Mouse (Mus musculus): ENCODE results near the gene Pomt2. TPM values are rescaled to one million over a fixed set of nuclear protein-coding genes. Genes with fewer than 3 reads are reported as not detected.

Gene Pomt2
- 5.2 and 5.9 TPM in 2 replicates for polyA plus RNA-seq (2012; rRNA removed)

DNA sequence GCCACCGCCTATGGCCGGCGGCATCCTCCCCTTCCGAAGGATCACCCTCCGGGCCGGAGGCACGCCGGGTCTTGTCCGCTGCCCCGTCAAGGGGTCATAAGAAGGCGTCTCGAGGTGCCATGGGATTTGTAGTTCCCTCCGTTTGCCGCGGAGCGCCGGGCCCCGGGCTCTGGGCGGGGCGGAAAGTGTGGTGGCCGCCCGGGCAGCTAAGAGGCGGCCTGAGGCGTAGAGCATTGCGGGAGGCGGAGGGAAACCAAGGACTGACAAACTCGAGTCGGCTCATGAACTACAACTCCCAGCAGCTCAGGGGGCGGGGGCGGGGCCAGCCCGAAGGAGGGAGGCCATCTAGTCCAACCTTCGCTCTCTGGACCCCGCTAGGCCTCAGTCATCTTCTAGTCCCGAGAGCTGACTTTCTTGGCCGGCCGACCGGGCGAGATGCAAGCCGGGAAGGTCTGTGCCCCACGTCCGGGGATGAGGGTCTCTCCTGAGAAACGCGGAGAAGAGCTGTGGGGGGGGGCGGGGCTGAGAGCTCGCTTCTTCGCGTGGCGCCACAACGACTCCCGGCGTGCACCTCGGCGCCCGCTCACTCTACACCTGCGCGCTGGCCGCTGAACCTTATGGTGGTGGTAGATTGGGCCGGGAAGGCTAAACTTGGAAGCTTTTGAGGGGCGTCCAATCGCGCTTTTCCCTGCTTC, at the start of gene Pomt2:
TSS of gene Pomt2 (minus strand) at position 574 of the 695 bp plus-strand sequence.
- Histone ChIP-seq H3K4me1 (ENCODE audit: control insufficient read depth, insufficient read depth, insufficient read length) (no peaks in the 10 kb centered on the region; the same call in 1 of the 2 replicates), H3K4me3 (ENCODE audit: extremely low read depth, insufficient read depth, insufficient read length) (peak within 1 kb of the TSS; percentile 91), H3K27ac (ENCODE audit: insufficient read depth, low read length) (peak within 1 kb of the TSS; percentile 84), H3K36me3 (ENCODE audit: control insufficient read depth, insufficient read depth, low read length) (no peaks in the 10 kb centered on the region), H3K27me3 (ENCODE audit: control insufficient read depth, insufficient read depth, low read length) (no peaks in the 10 kb centered on the region)
- WGBS: under 1% methylated on average over 61 of the region's 61 CpGs
- DNase-seq (ENCODE audit: low read depth in 1 of 2, low spot score in 2 of 2): peak; percentile 85 to 89
- no peak for TF ChIP-seq CTCF (IDR thresholded peaks at IDR 0.05; ENCODE audit: extremely low read depth, insufficient read depth, insufficient read length, insufficient replicate concordance)
- TF ChIP-seq POLR2A (IDR thresholded peaks at IDR 0.05; ENCODE audit: low read depth, low read length): peak; percentile 31; the same call in 1 of the 2 replicates

- H3K4me1 ChIP-seq (ENCODE audit: control insufficient read depth, insufficient read depth, insufficient read length): peaks cover 9% of the 10 kb centered on the region; the same call in 1 of the 2 replicates
- H3K27ac ChIP-seq (ENCODE audit: insufficient read depth, low read length): no peak overlapping the region
- DNase-seq (ENCODE audit: low read depth in 1 of 2, low spot score in 2 of 2): no peak
- no peak overlapping the region for H3K4me3 ChIP-seq (ENCODE audit: extremely low read depth, insufficient read depth, insufficient read length)
- no peaks in the 10 kb centered on the region for H3K36me3 ChIP-seq (ENCODE audit: control insufficient read depth, insufficient read depth, low read length)
- no peaks in the 10 kb centered on the region for H3K27me3 ChIP-seq (ENCODE audit: control insufficient read depth, insufficient read depth, low read length)
- no peak for TF ChIP-seq CTCF (IDR thresholded peaks at IDR 0.05; ENCODE audit: extremely low read depth, insufficient read depth, insufficient read length, insufficient replicate concordance)
- TF ChIP-seq POLR2A (IDR thresholded peaks at IDR 0.05; ENCODE audit: low read depth, low read length): no peak
Measured at GRCm38 (mm10) chr12:87196310-87196709, 48.5 kb upstream of the Pomt2 start.

DNA sequence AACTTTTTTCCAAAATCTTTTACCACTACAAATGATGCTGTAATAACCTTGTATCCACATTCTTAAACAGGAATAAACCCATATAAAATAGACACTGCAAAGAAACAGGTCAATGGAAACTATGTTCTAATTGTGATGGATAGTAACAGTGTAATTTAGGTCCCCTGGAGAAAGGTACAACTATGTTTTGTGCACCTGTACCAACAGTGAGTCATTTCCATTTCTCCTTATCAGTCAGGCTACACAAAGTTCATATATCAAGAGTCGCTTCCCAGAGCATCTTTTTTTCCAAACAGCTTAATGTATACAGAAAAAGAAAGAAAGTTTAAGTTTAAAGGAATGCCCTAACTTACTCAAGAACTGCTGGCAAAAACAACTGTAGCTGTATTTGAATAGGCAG, 47.3 kb upstream of the Pomt2 start:
- no peak overlapping the region for H3K4me3 ChIP-seq (ENCODE audit: extremely low read depth, insufficient read depth, insufficient read length)
- no peak for DNase-seq (ENCODE audit: low read depth in 1 of 2, low spot score in 2 of 2)
- H3K27me3 ChIP-seq (ENCODE audit: control insufficient read depth, insufficient read depth, low read length): no peaks in the 10 kb centered on the region
- TF ChIP-seq CTCF (IDR thresholded peaks at IDR 0.05; ENCODE audit: extremely low read depth, insufficient read depth, insufficient read length, insufficient replicate concordance) (no peak), POLR2A (IDR thresholded peaks at IDR 0.05; ENCODE audit: low read depth, low read length) (no peak)
- WGBS: 82% methylated on average over 1 of the region's 1 CpGs
- H3K36me3 ChIP-seq (ENCODE audit: control insufficient read depth, insufficient read depth, low read length): no peaks in the 10 kb centered on the region
- peaks cover 9% of the 10 kb centered on the region; the same call in 1 of the 2 replicates for H3K4me1 ChIP-seq (ENCODE audit: control insufficient read depth, insufficient read depth, insufficient read length)
- H3K27ac ChIP-seq (ENCODE audit: insufficient read depth, low read length): no peak overlapping the region

- WGBS: 21% methylated on average over 3 of the region's 3 CpGs
- no peak for TF ChIP-seq POLR2A (IDR thresholded peaks at IDR 0.05; ENCODE audit: low read depth, low read length)
- no peak for TF ChIP-seq CTCF (IDR thresholded peaks at IDR 0.05; ENCODE audit: extremely low read depth, insufficient read depth, insufficient read length, insufficient replicate concordance)
Measured at GRCm38 (mm10) chr12:87193008-87193407, 45.2 kb upstream of the Pomt2 start.

DNA sequence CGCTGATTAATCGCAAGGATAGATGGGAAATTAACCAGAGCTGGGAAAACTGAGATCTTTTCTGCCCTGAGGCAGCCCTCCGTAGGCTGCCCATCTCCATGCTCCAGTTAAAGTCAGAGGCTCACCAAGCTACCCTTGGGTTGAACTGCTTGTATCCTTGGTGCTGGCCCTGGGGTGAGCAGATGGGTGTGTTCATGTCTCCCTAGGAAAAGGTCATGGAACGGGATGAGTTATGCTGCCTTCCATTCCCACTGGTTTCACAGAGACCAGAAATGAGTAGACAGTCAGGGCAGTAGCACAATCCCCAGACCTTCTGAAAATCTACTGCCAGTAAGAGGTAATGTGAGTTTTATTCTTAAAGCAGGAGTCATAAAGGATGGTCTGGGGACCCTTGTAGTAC, 29.9 kb upstream of the Pomt2 start:
- 98% methylated on average over 4 of the region's 4 CpGs for WGBS
- Histone ChIP-seq H3K4me3 (ENCODE audit: extremely low read depth, insufficient read depth, insufficient read length) (no peak overlapping the region), H3K36me3 (ENCODE audit: control insufficient read depth, insufficient read depth, low read length) (peaks cover 18% of the 10 kb centered on the region), H3K27ac (ENCODE audit: insufficient read depth, low read length) (no peak overlapping the region), H3K4me1 (ENCODE audit: control insufficient read depth, insufficient read depth, insufficient read length) (no peaks in the 10 kb centered on the region), H3K27me3 (ENCODE audit: control insufficient read depth, insufficient read depth, low read length) (no peaks in the 10 kb centered on the region)
- TF ChIP-seq CTCF (IDR thresholded peaks at IDR 0.05; ENCODE audit: extremely low read depth, insufficient read depth, insufficient read length, insufficient replicate concordance) (no peak), POLR2A (IDR thresholded peaks at IDR 0.05; ENCODE audit: low read depth, low read length) (no peak)
- no peak for DNase-seq (ENCODE audit: low read depth in 1 of 2, low spot score in 2 of 2)

More at GRCm38 (mm10) chr12:87193008-87193407, 45.2 kb upstream of the Pomt2 start:
- Histone ChIP-seq H3K27ac (ENCODE audit: insufficient read depth, low read length) (peak overlapping the region; percentile 66), H3K36me3 (ENCODE audit: control insufficient read depth, insufficient read depth, low read length) (no peaks in the 10 kb centered on the region), H3K4me3 (ENCODE audit: extremely low read depth, insufficient read depth, insufficient read length) (no peak overlapping the region), H3K4me1 (ENCODE audit: control insufficient read depth, insufficient read depth, insufficient read length) (peaks cover 9% of the 10 kb centered on the region; the same call in 1 of the 2 replicates), H3K27me3 (ENCODE audit: control insufficient read depth, insufficient read depth, low read length) (no peaks in the 10 kb centered on the region)
- peak in 1 of 2 experiments; percentile 14 for DNase-seq (ENCODE audit: low read depth in 1 of 2, low spot score in 2 of 2)

- no peaks in the 10 kb centered on the region for H3K27me3 ChIP-seq (ENCODE audit: control insufficient read depth, insufficient read depth, low read length)
- 65% methylated on average over 4 of the region's 4 CpGs for WGBS
- DNase-seq (ENCODE audit: low read depth in 1 of 2, low spot score in 2 of 2): no peak
- H3K4me3 ChIP-seq (ENCODE audit: extremely low read depth, insufficient read depth, insufficient read length): no peak overlapping the region
- peaks cover 29% of the 10 kb centered on the region for H3K36me3 ChIP-seq (ENCODE audit: control insufficient read depth, insufficient read depth, low read length)
- no peak overlapping the region for H3K27ac ChIP-seq (ENCODE audit: insufficient read depth, low read length)
- no peaks in the 10 kb centered on the region for H3K4me1 ChIP-seq (ENCODE audit: control insufficient read depth, insufficient read depth, insufficient read length)
- TF ChIP-seq POLR2A (IDR thresholded peaks at IDR 0.05; ENCODE audit: low read depth, low read length): no peak
- TF ChIP-seq CTCF (IDR thresholded peaks at IDR 0.05; ENCODE audit: extremely low read depth, insufficient read depth, insufficient read length, insufficient replicate concordance): no peak
Measured at GRCm38 (mm10) chr12:87175194-87175946, 27.6 kb upstream of the Pomt2 start.

Data from spleen, adult 2 months (tissue).